Mouse (Mus musculus): ENCODE data around the gene Sclt1. TPM values are rescaled to one million over a fixed set of nuclear protein-coding genes. Genes with fewer than 3 reads are reported as not detected.

The Sclt1 gene
- polyA plus RNA-seq, 1 experiment from 2014 or later = 9.0 TPM

DNA sequence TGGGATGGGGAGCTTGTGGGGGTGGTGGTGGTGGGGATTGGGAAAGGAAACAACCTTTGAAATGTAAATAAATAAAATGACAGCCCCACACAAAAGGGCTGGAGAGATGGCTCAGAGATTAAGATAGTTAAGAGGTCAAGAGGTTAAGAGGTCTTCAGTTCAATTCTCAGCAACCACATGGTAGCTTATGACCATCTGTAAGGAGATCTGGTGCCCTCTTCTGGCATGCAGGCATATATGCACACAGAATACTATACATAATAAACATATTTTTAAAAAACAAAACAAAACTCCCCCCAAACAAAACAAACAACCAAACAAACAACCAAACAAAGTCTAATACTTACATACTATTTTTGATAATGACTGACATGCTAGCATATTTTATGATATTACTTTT lies 67.5 kb downstream of the Sclt1 start:
- Histone ChIP-seq H3K36me3 (peaks cover 28% of the 10 kb centered on the region), H3K27ac (replicated peaks) (no peak overlapping the region), H3K4me1 (no peaks in the 10 kb centered on the region), H3K4me2 (no peak overlapping the region), H3K27me3 (replicated peaks) (no peaks in the 10 kb centered on the region), H3K4me3 (no peak overlapping the region), H3K9ac (no peak overlapping the region), H3K9me3 (no peaks in the 10 kb centered on the region)
- ATAC-seq (ENCODE audit: extremely low read depth, insufficient number of reproducible peaks, low FRiP score, low TSS enrichment) = no peak

DNA sequence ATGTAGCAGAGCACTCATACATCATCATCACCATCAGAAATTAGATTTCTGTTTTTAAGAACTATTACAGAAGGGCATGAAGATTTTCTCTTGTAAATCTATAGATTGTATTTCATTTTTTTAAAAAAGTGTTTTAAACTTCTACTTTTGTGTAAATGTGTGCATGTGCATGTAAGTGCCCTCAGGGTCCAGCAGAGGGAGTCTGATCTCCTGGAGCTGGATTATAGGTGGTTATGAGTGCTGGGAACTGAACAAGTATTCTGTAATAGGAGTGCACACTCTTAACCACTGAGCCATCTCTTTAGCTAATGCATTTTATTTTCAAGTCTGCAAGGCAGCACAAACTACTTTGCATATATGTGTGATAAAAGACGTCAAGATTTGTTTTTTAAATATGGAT lies 86.7 kb downstream of the Sclt1 start:
- 84% methylated on average over 1 of the region's 1 CpGs for WGBS
- Histone ChIP-seq H3K9ac (no peak overlapping the region), H3K9me3 (peaks cover 10% of the 10 kb centered on the region; the same call in 1 of the 2 replicates), H3K4me3 (no peak overlapping the region), H3K4me2 (no peak overlapping the region), H3K27ac (replicated peaks) (no peak overlapping the region), H3K4me1 (no peaks in the 10 kb centered on the region), H3K27me3 (replicated peaks) (no peaks in the 10 kb centered on the region), H3K36me3 (peaks cover 43% of the 10 kb centered on the region)
- ATAC-seq (ENCODE audit: extremely low read depth, insufficient number of reproducible peaks, low FRiP score, low TSS enrichment) = no peak

DNA sequence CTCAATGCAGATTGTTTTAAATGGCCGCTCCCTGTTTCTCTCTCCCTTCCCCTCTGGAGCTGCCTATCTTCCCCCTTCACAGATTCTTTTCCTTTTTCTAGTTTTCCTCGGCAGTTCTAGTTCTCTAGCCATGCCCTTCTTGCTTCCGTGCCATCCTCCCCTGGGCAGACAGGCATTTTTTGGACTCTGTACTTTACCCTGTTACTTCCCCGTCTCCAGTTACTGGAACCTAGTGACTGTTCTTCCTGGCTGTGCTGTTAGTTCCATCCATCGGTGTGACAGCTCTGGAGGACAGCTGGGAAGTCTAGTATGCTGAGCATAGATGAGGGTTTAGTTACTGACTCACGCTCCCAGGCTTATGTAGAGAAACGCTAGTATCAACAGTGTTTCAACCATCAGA lies 121.3 kb downstream of the Sclt1 start:
- no peaks in the 10 kb centered on the region for H3K4me1 ChIP-seq
- H3K9me3 ChIP-seq = no peaks in the 10 kb centered on the region
- no peak overlapping the region for H3K9ac ChIP-seq
- H3K4me3 ChIP-seq = no peak overlapping the region
- no peak overlapping the region for H3K27ac ChIP-seq (replicated peaks)
- no peak overlapping the region for H3K4me2 ChIP-seq
- H3K36me3 ChIP-seq = peaks cover 2% of the 10 kb centered on the region; the same call in 1 of the 2 replicates
- H3K27me3 ChIP-seq (replicated peaks) = no peaks in the 10 kb centered on the region
- ATAC-seq (ENCODE audit: extremely low read depth, insufficient number of reproducible peaks, low FRiP score, low TSS enrichment) = no peak
- WGBS = 85% methylated on average over 7 of the region's 7 CpGs

DNA sequence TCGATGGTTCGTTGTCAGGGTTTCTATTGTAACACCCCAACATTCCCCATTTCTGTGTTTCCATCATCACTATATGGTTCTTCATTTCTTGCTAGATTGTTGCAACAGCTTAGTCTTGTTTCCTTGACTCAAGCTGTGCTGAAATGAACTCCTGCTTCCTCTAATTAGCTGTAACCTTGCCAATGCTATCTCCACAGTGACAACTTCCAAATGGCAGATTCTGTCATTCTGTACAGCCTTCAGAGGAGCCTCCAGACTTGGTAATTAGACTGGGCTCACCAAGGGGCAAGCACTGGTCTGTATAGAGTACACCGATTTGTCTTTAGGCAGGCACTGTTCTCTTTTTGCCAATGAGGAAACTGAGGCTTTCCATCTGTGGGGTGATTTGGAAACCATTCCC lies 123.8 kb downstream of the Sclt1 start:
- Histone ChIP-seq H3K4me3 (no peak overlapping the region), H3K9ac (no peak overlapping the region), H3K9me3 (no peaks in the 10 kb centered on the region), H3K27me3 (replicated peaks) (no peaks in the 10 kb centered on the region), H3K4me2 (no peak overlapping the region), H3K4me1 (no peaks in the 10 kb centered on the region), H3K27ac (replicated peaks) (no peak overlapping the region), H3K36me3 (peaks cover 22% of the 10 kb centered on the region)
- ATAC-seq (ENCODE audit: extremely low read depth, insufficient number of reproducible peaks, low FRiP score, low TSS enrichment) = no peak
- WGBS = 74% methylated on average over 3 of the region's 3 CpGs

DNA sequence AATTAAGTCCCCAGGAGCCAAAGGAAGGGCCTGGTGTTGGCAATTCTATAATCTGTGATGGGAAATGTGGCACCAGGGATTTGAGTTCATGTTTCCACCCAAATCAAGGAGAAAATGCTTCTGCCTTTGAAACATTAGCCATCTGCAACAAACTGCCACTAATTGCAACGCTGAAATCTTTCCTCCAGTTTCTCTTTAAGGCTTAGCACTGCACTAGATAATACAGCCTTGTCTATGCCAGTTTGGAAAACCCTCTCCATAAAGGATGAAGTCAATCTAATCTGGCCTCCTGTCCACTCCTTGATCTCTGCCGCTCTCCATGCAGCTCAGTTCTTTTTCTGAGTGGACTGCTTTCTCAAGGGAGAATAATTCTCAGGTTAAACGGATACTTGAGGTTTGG lies 124.3 kb downstream of the Sclt1 start:
- Histone ChIP-seq H3K9me3 (no peaks in the 10 kb centered on the region), H3K4me3 (no peak overlapping the region), H3K36me3 (peaks cover 27% of the 10 kb centered on the region), H3K9ac (no peak overlapping the region), H3K27ac (replicated peaks) (no peak overlapping the region), H3K4me1 (no peaks in the 10 kb centered on the region), H3K27me3 (replicated peaks) (no peaks in the 10 kb centered on the region), H3K4me2 (no peak overlapping the region)
- 65% methylated on average over 3 of the region's 3 CpGs for WGBS
- no peak for ATAC-seq (ENCODE audit: extremely low read depth, insufficient number of reproducible peaks, low FRiP score, low TSS enrichment)

DNA sequence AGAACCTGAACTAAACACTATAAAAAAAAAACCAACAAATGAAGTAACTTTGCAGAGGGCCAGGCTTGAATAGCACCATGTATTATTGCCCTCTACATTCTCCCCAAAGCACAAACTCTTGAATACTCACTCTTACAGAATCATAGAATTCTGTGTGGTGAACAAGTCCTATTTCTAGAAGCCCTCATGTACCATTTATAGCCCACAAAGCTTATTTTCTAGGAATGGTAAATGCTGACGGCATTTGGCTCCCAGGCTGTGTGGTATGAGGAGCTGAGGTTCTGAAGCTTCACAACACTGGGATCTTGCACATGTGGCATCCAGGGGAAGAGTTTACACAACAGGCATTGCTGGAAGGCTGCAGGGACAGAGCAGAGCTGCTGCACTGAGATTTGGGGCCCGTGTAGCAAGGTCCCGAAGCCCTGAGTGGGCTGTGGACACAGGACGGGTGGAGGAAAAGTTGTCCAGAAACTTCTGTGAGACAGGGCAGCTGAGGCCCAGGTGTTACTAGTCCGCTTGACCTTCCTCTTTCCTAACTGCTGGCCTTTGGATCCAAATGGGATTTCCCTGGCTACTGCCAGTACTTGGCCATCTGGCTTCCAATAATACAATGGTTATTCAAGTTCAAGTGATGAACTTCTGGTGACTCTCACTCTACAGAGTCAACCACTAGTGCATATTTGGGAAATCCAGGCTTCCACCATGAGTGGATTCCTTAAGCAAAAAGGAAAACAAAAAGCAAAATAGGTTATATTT lies 127.9 kb downstream of the Sclt1 start:
- no peaks in the 10 kb centered on the region for H3K27me3 ChIP-seq (replicated peaks)
- no peaks in the 10 kb centered on the region for H3K4me1 ChIP-seq
- no peak overlapping the region for H3K4me3 ChIP-seq
- no peak overlapping the region for H3K9ac ChIP-seq
- peaks cover 63% of the 10 kb centered on the region for H3K36me3 ChIP-seq
- H3K4me2 ChIP-seq = no peak overlapping the region
- no peak overlapping the region for H3K27ac ChIP-seq (replicated peaks)
- no peak for ATAC-seq (ENCODE audit: extremely low read depth, insufficient number of reproducible peaks, low FRiP score, low TSS enrichment)
- 88% methylated on average over 5 of the region's 5 CpGs for WGBS
- 0 out of 2 replicates have a peak, but pooled peaks cover 3% of the 10 kb centered on the region for H3K9me3 ChIP-seq

DNA sequence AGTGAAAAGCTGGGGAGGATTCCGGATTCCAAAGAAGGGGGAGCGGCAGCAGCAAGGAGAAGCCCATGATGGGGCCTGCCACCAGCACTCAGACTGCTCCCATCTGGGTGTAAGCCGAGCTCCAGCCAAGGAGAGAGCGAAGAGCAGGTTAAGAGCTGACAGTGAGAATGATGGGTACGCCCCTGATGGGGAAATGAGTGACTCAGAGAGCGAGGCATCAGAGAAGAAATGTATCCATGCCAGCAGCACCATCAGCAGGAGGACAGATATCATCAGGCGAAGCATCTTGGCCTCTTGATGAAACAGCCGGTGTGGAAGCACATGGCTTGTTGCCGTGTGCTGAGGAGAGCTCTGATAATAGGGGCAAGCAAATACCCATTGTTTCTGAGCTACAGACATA lies 128.6 kb downstream of the Sclt1 start:
- WGBS = 82% methylated on average over 9 of the region's 9 CpGs
- Histone ChIP-seq H3K27ac (replicated peaks) (no peak overlapping the region), H3K9me3 (0 out of 2 replicates have a peak, but pooled peaks cover 3% of the 10 kb centered on the region), H3K4me3 (no peak overlapping the region), H3K27me3 (replicated peaks) (no peaks in the 10 kb centered on the region), H3K4me2 (no peak overlapping the region), H3K36me3 (peaks cover 70% of the 10 kb centered on the region), H3K4me1 (no peaks in the 10 kb centered on the region), H3K9ac (no peak overlapping the region)
- ATAC-seq (ENCODE audit: extremely low read depth, insufficient number of reproducible peaks, low FRiP score, low TSS enrichment) = no peak

DNA sequence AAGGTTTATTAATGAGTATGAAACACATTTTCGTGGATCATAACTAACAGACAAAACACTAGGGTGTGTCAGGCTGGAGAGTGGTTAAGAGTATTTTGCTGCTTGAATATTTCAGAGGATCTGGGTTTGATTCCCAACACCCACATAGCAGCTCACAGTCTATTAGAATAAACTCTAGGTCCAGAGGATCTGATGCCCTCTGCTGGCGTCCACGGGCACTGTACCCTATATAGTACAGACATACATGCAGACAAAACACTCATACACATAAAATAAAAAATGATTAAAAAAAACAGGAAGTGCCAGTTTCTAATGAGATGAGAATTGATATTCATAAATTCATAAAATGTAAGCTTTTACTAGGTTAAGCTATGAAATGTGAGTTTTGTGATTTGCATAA lies 130.1 kb downstream of the Sclt1 start:
- 0 out of 2 replicates have a peak, but pooled peaks cover 3% of the 10 kb centered on the region for H3K9me3 ChIP-seq
- H3K4me2 ChIP-seq = no peak overlapping the region
- H3K27me3 ChIP-seq (replicated peaks) = no peaks in the 10 kb centered on the region
- no peak overlapping the region for H3K9ac ChIP-seq
- no peak overlapping the region for H3K4me3 ChIP-seq
- peaks cover 4% of the 10 kb centered on the region for H3K4me1 ChIP-seq
- WGBS = 91% methylated on average over 3 of the region's 3 CpGs
- H3K27ac ChIP-seq (replicated peaks) = no peak overlapping the region
- peaks cover 71% of the 10 kb centered on the region for H3K36me3 ChIP-seq
- ATAC-seq (ENCODE audit: extremely low read depth, insufficient number of reproducible peaks, low FRiP score, low TSS enrichment) = no peak

DNA sequence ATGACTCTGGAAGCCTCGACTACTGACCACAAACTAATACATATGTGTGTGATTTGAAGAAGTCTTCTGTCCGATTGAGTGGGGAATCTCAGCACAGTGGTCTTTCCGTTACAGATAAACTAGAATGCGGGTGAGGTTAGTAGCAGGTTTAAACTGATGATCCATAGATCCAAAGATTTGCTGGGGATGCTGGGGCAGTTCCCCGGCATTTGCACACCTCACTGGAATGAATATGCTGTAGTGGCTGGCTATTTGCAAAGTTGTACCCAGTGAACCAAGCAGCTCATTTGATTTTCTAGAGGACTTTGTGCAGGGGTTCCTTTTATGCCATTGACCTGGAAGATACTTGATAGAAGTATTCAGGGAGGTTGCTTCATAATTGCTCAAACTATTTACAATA lies 133.2 kb downstream of the Sclt1 start:
- Histone ChIP-seq H3K36me3 (peaks cover 78% of the 10 kb centered on the region), H3K4me1 (peaks cover 29% of the 10 kb centered on the region)
- 88% methylated on average over 5 of the region's 5 CpGs for WGBS

DNA sequence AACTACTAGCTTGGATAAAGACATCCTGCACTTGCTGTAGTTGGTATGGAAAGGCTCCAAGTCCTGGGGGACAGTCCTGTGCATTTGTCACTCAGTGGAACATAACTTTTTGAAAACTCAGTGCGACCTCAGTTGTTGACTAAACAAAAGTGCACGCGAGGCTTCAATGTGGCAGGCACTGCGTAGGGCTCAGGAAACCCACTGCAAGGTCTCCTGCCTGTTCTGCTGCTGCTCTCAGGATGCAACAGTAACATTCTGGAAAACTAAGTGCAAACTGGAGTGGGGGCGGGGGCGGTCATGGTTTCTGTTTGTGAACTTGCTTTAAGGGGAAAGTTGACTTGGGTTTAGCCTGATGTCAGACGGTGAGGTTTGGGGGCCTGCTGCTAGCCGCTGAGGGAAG lies 134.8 kb downstream of the Sclt1 start:
- Histone ChIP-seq H3K36me3 (peaks cover 63% of the 10 kb centered on the region), H3K27me3 (replicated peaks) (no peaks in the 10 kb centered on the region), H3K4me1 (peaks cover 42% of the 10 kb centered on the region), H3K4me2 (no peak overlapping the region), H3K27ac (replicated peaks) (0 out of 2 replicates have a peak overlapping the region, but pooled peaks have one; percentile 8), H3K4me3 (no peak overlapping the region), H3K9me3 (0 out of 2 replicates have a peak, but pooled peaks cover 3% of the 10 kb centered on the region), H3K9ac (no peak overlapping the region)
- ATAC-seq (ENCODE audit: extremely low read depth, insufficient number of reproducible peaks, low FRiP score, low TSS enrichment) = no peak
- WGBS = 89% methylated on average over 8 of the region's 8 CpGs

More for the DNA sequence above, 133.2 kb downstream of the Sclt1 start:
- Histone ChIP-seq H3K4me2 (no peak overlapping the region), H3K4me3 (no peak overlapping the region), H3K9me3 (0 out of 2 replicates have a peak, but pooled peaks cover 3% of the 10 kb centered on the region), H3K9ac (no peak overlapping the region), H3K27ac (replicated peaks) (no peak overlapping the region), H3K27me3 (replicated peaks) (no peaks in the 10 kb centered on the region)
- ATAC-seq (ENCODE audit: extremely low read depth, insufficient number of reproducible peaks, low FRiP score, low TSS enrichment) = no peak

DNA sequence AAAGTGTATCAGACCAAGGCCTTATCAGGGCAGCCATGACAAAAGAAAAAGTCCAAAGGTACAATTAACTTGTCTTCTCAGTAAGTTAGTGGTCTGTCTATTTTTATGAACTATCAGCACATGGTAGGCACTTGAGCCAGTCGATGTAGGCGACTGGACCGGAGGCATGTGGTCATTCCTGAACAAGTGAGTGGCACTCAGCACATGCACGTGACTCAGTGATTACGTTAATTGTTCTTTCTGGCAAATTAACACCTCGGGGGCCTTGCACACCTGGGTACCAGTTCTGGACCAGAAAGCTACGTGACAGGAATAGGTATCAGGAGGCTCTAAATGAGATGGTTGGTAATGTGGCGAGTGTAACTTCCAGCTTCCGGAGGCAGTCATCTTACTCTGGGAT lies 135.3 kb downstream of the Sclt1 start:
- H3K27me3 ChIP-seq (replicated peaks) = no peaks in the 10 kb centered on the region
- no peak overlapping the region for H3K4me3 ChIP-seq
- H3K4me1 ChIP-seq = peaks cover 43% of the 10 kb centered on the region
- 0 out of 2 replicates have a peak overlapping the region, but pooled peaks have one; percentile 25 for H3K27ac ChIP-seq (replicated peaks)
- WGBS = 45% methylated on average over 9 of the region's 9 CpGs
- no peak overlapping the region for H3K9ac ChIP-seq
- H3K4me2 ChIP-seq = no peak overlapping the region
- 0 out of 2 replicates have a peak, but pooled peaks cover under 1% of the 10 kb centered on the region for H3K9me3 ChIP-seq
- no peak for ATAC-seq (ENCODE audit: extremely low read depth, insufficient number of reproducible peaks, low FRiP score, low TSS enrichment)
- peaks cover 59% of the 10 kb centered on the region for H3K36me3 ChIP-seq

DNA sequence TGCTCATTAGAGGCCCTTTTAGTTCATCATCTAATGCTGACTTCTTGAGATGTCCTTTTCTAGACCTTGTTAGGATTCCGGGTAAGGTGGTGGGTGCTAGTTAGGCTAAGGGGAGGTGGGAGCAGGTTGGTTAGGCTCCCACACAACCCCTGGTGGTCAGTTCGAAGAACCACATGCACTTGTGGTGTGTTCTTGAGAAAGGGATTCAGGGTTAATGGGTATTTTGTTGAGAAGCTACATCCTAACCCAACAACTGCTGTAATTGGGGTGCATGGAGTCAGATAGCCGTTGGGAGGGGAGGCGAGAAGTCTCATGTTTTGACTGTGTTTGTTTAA lies 136.0 kb downstream of the Sclt1 start:
- H3K4me2 ChIP-seq = no peak overlapping the region
- no peak overlapping the region for H3K9ac ChIP-seq
- H3K27me3 ChIP-seq (replicated peaks) = no peaks in the 10 kb centered on the region
- H3K4me3 ChIP-seq = no peak overlapping the region
- H3K36me3 ChIP-seq = peaks cover 59% of the 10 kb centered on the region
- 90% methylated on average over 4 of the region's 4 CpGs for WGBS
- peaks cover 43% of the 10 kb centered on the region for H3K4me1 ChIP-seq
- no peak for ATAC-seq (ENCODE audit: extremely low read depth, insufficient number of reproducible peaks, low FRiP score, low TSS enrichment)
- no peaks in the 10 kb centered on the region for H3K9me3 ChIP-seq
- 0 out of 2 replicates have a peak overlapping the region, but pooled peaks have one; percentile 12 for H3K27ac ChIP-seq (replicated peaks)
